Mouse (Mus musculus) frontal cortex, postnatal 14 days (tissue): ENCODE measurements at regions not wholly inside any gene's neighbourhood (a gene's known extent, or its start where the extent isn't known, plus 50 kb on each side); places are given as distances from the start of the nearest gene placed in this dataset.

Experiments
- DNase-seq, 2 experiments: peaks; one replicate each; pipeline ENCODE4 v3.0.0; 2022; ENCODE audit warnings: low spot score in 2 of 2

GRCm38 (mm10) chr10:92335141-92335540 is 387.1 kb downstream of the Nedd1 start:
- DNase-seq, result no peak

- no peak for DNase-seq
These were observed 388.4 kb downstream of the Nedd1 start for GRCm38 (mm10) chr10:92333869-92334268.

GRCm38 (mm10) chr10:92333042-92333774 is 389.0 kb downstream of the Nedd1 start:
- DNase-seq, result peak; percentile 6 to 14

GRCm38 (mm10) chr10:92330150-92330549 is 392.1 kb downstream of the Nedd1 start:
- no peak for DNase-seq

- no peak for DNase-seq
These were observed 392.6 kb downstream of the Nedd1 start for GRCm38 (mm10) chr10:92329661-92330060.

- no peak for DNase-seq
These were observed 396.8 kb downstream of the Nedd1 start for GRCm38 (mm10) chr10:92325284-92325989.

GRCm38 (mm10) chr10:92314606-92315005 is 407.6 kb downstream of the Nedd1 start:
- DNase-seq, result no peak

GRCm38 (mm10) chr10:92312278-92312677 is 409.9 kb downstream of the Nedd1 start:
- no peak for DNase-seq

GRCm38 (mm10) chr10:92308643-92309042 is 413.6 kb downstream of the Nedd1 start:
- no peak for DNase-seq

- no peak for DNase-seq
These were observed 414.4 kb downstream of the Nedd1 start for GRCm38 (mm10) chr10:92307861-92308260.

- DNase-seq, result no peak
These were observed 423.5 kb downstream of the Nedd1 start for GRCm38 (mm10) chr10:92298693-92299092.

- DNase-seq, result no peak
These were observed 425.4 kb downstream of the Nedd1 start for GRCm38 (mm10) chr10:92296837-92297236.

GRCm38 (mm10) chr10:92296303-92296702 is 425.9 kb downstream of the Nedd1 start:
- DNase-seq, result no peak

- no peak for DNase-seq
These were observed 429.0 kb downstream of the Nedd1 start for GRCm38 (mm10) chr10:92293261-92293660.

- DNase-seq, result no peak
These were observed 433.0 kb downstream of the Nedd1 start for GRCm38 (mm10) chr10:92289230-92289629.

- no peak for DNase-seq
These were observed 438.0 kb downstream of the Nedd1 start for GRCm38 (mm10) chr10:92284231-92284630.

- no peak for DNase-seq
These were observed 444.2 kb downstream of the Nedd1 start for GRCm38 (mm10) chr10:92277981-92278380.

GRCm38 (mm10) chr10:92257815-92258214 is 464.4 kb downstream of the Nedd1 start:
- DNase-seq, result no peak

GRCm38 (mm10) chr10:92248648-92249047 is 473.6 kb downstream of the Nedd1 start:
- no peak for DNase-seq

GRCm38 (mm10) chr10:92247449-92247805 is 474.8 kb downstream of the Nedd1 start:
- DNase-seq, result no peak

GRCm38 (mm10) chr10:92246785-92247448 is 475.3 kb downstream of the Nedd1 start:
- DNase-seq, result no peak

GRCm38 (mm10) chr10:92242714-92243440 is 479.3 kb downstream of the Nedd1 start:
- no peak for DNase-seq
